10 mouse cellular contexts compared by ENCODE assay signal in the genomic region with DNA sequence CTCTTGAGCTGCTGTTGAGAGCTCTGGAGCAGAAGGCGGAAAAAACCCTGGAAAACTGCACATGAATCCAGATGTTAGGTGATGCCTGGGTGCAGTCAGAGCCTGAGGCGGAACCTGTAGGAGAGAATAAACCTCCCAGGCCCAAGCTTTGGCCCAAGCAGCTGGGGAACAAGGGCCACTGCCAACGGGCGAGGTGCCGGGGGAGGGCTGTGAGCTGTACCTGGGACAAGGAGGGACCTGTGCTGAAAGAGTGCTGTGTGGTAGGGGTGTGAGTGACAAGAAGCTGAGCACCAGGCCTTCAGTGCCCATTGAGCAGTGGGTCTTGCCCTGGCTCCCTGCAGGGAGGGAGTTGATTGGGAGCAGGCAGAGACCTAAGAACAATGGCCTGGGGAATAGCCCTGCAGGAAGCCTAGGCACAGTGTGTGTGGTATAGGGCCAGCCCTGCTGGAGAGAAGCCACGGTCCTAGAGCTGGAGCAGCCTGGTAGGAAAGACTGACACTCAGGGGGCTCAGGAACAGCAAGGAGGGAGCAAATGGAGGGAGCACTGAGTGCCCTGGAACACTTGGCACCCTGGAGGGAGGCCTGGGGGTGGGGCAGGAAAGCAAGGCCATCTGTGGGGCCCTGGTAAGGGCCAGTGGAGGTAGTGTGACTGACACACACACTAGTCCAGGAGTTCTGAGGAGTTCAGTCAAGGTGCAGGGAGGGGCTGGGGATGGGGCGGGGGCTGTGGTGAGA. TPM values are rescaled to one million over a fixed set of nuclear protein-coding genes. Genes with fewer than 3 reads are reported as not detected.
DNase-seq lines count a peak whose midpoint lies in the region; ATAC-seq and TF ChIP-seq lines count a peak whose summit lies in the region.
"Had no signal": no experiment of that assay in that cellular context is flagged by ENCODE, and none has a peak within 500 bp of the region (broad histone marks: within the 10 kb centered on the region; RNA-seq: fewer than 3 reads in every experiment).

No protein-coding gene starts in this region.

- H3K9me3 ChIP-seq in embryonic facial prominence, embryonic 11.5 days (replicated peaks; ENCODE audit: control insufficient read depth, low read length): no peaks in the 10 kb centered on the region
- H3K9me3 ChIP-seq in intestine, embryonic 16.5 days (ENCODE audit: control insufficient read depth, low read length): no peaks in the 10 kb centered on the region
- no peaks in the 10 kb centered on the region for H3K9me3 ChIP-seq in neural tube, embryonic 15.5 days (replicated peaks)

- TF ChIP-seq POLR2A in kidney, adult 2 months (IDR thresholded peaks at IDR 0.05; ENCODE audit: low read depth, low read length): no peak

- peak; percentile 40; the same call in 1 of the 2 replicates for ATAC-seq in embryonic facial prominence, embryonic 11.5 days (replicated peaks; ENCODE audit: insufficient number of reproducible peaks, low FRiP score, low TSS enrichment, low read depth)
- peak; percentile 87 for ATAC-seq in intestine, embryonic 16.5 days
- peak; percentile 46; the same call in 1 of the 2 replicates for ATAC-seq in neural tube, embryonic 15.5 days (ENCODE audit: low FRiP score)
- ATAC-seq in frontal cortex, adult (ENCODE audit: low TSS enrichment): no peak

- H3K9ac ChIP-seq in embryonic facial prominence, embryonic 11.5 days (replicated peaks; ENCODE audit: low read length): peak overlapping the region; percentile 32
- H3K9ac ChIP-seq in intestine, embryonic 16.5 days (ENCODE audit: low read depth, low read length): peak overlapping the region; percentile 38
- H3K9ac ChIP-seq in neural tube, embryonic 15.5 days (replicated peaks): no peak overlapping the region

- peak; percentile 34 for DNase-seq in kidney, adult 2 months
- DNase-seq in kidney, adult 11 months: no peak
- no peak for DNase-seq in embryonic facial prominence, embryonic 11.5 days (ENCODE audit: low spot score)
- DNase-seq in left cerebral cortex, postnatal 10 days (ENCODE audit: extremely low spot score in 1 of 2, low spot score in 2 of 2): no peak
- DNase-seq in gastrocnemius, adult 18-20 months (ENCODE audit: low spot score): no peak

- TF ChIP-seq CTCF in kidney, adult 2 months (conservative IDR thresholded peaks at IDR 0.05; ENCODE audit: insufficient read depth, insufficient read length, low read depth, low read length): no peak

- no peaks in the 10 kb centered on the region for H3K27me3 ChIP-seq in kidney, adult 2 months (replicated peaks; ENCODE audit: control insufficient read depth, insufficient read depth, low read length)
- no peaks in the 10 kb centered on the region for H3K27me3 ChIP-seq in embryonic facial prominence, embryonic 11.5 days (ENCODE audit: control insufficient read depth, insufficient read depth, low read length)
- H3K27me3 ChIP-seq in intestine, embryonic 16.5 days (replicated peaks; ENCODE audit: control insufficient read depth, insufficient read depth, low read length): no peaks in the 10 kb centered on the region
- H3K27me3 ChIP-seq in neural tube, embryonic 15.5 days (replicated peaks): no peaks in the 10 kb centered on the region

- no peak overlapping the region for H3K4me3 ChIP-seq in kidney, adult 2 months (ENCODE audit: insufficient read depth, low read depth, low read length)
- no peak overlapping the region for H3K4me3 ChIP-seq in embryonic facial prominence, embryonic 11.5 days (ENCODE audit: low read depth, low read length)
- H3K4me3 ChIP-seq in intestine, embryonic 16.5 days (ENCODE audit: low read length): no peak overlapping the region
- H3K4me3 ChIP-seq in neural tube, embryonic 15.5 days (replicated peaks): no peak overlapping the region

- intact Hi-C loops in left cerebral cortex, postnatal 10 days (cut with DNase I): no loop called here

- H3K36me3 ChIP-seq in kidney, adult 2 months (ENCODE audit: control insufficient read depth, insufficient read depth, low read length): no peaks in the 10 kb centered on the region
- H3K36me3 ChIP-seq in embryonic facial prominence, embryonic 11.5 days (replicated peaks; ENCODE audit: control insufficient read depth, insufficient read depth, low read depth, low read length): no peaks in the 10 kb centered on the region
- no peaks in the 10 kb centered on the region for H3K36me3 ChIP-seq in intestine, embryonic 16.5 days (ENCODE audit: control insufficient read depth, insufficient read depth, low read length)
- H3K36me3 ChIP-seq in neural tube, embryonic 15.5 days: no peaks in the 10 kb centered on the region

- H3K4me2 ChIP-seq in embryonic facial prominence, embryonic 11.5 days (ENCODE audit: low read depth, low read length): no peak overlapping the region
- H3K4me2 ChIP-seq in intestine, embryonic 16.5 days (ENCODE audit: low read depth, low read length): no peak overlapping the region
- no peak overlapping the region for H3K4me2 ChIP-seq in neural tube, embryonic 15.5 days

- WGBS in kidney, adult 2 months: 78% methylated on average over 7 of the region's 7 CpGs
- 41% methylated on average over 7 of the region's 7 CpGs for WGBS in embryonic facial prominence, embryonic 11.5 days
- WGBS in intestine, embryonic 16.5 days: 57% methylated on average over 7 of the region's 7 CpGs
- 39% methylated on average over 7 of the region's 7 CpGs for WGBS in neural tube, embryonic 15.5 days

- peaks cover 29% of the 10 kb centered on the region for H3K4me1 ChIP-seq in kidney, adult 2 months (ENCODE audit: control insufficient read depth, insufficient read depth, low read length)
- H3K4me1 ChIP-seq in embryonic facial prominence, embryonic 11.5 days (ENCODE audit: control insufficient read depth, insufficient read depth, low read length): peaks cover 6% of the 10 kb centered on the region
- peaks cover 33% of the 10 kb centered on the region for H3K4me1 ChIP-seq in intestine, embryonic 16.5 days (ENCODE audit: control insufficient read depth, insufficient read depth, low read length)
- peaks cover 63% of the 10 kb centered on the region for H3K4me1 ChIP-seq in neural tube, embryonic 15.5 days

- H3K27ac ChIP-seq in kidney, adult 2 months (ENCODE audit: insufficient read depth, low read depth, low read length): no peak overlapping the region
- no peak overlapping the region for H3K27ac ChIP-seq in embryonic facial prominence, embryonic 11.5 days (replicated peaks; ENCODE audit: low read depth, low read length)
- H3K27ac ChIP-seq in intestine, embryonic 16.5 days (ENCODE audit: low read length): peak overlapping the region; percentile 57; the same call in 1 of the 2 replicates
- peak overlapping the region; percentile 70 for H3K27ac ChIP-seq in neural tube, embryonic 15.5 days (replicated peaks)

RNA-seq across cellular contexts. Expression of a gene that starts 17.3 kb away (rescaled TPM):
- polyA plus RNA-seq in kidney, adult 2 months (2012; rRNA removed): 35.7 and 44.9 TPM in 2 replicates
- 50.5 and 56.2 TPM in 2 replicates for polyA plus RNA-seq in embryonic facial prominence, embryonic 11.5 days (2014; fragmentation: Nextera tagmentation; extraction: Ambion mirVana)
- polyA plus RNA-seq in intestine, embryonic 16.5 days (2015; fragmentation: Nextera tagmentation; extraction: Ambion mirVana): 36.3 and 36.6 TPM in 2 replicates
- polyA plus RNA-seq in neural tube, embryonic 15.5 days (2015; fragmentation: Nextera tagmentation; extraction: Ambion mirVana): 51.1 and 52.8 TPM in 2 replicates
- 10 to 100 TPM; 20.8 to 22.7 TPM for total RNA-seq in left cerebral cortex, postnatal 10 days (2021)
- total RNA-seq in gastrocnemius, adult 18-20 months (2021): 1 to 10 TPM; 8.4 TPM

RNA-seq across cellular contexts. Expression of a gene that starts 22.2 kb away (rescaled TPM):
- 13.4 and 17.9 TPM in 2 replicates for polyA plus RNA-seq in kidney, adult 2 months (2012; rRNA removed)
- polyA plus RNA-seq in embryonic facial prominence, embryonic 11.5 days (2014; fragmentation: Nextera tagmentation; extraction: Ambion mirVana): not detected in 2 replicates
- 0.31 and 0.70 TPM in 2 replicates for polyA plus RNA-seq in intestine, embryonic 16.5 days (2015; fragmentation: Nextera tagmentation; extraction: Ambion mirVana)
- polyA plus RNA-seq in neural tube, embryonic 15.5 days (2015; fragmentation: Nextera tagmentation; extraction: Ambion mirVana): 0.46 and 0.50 TPM in 2 replicates
- total RNA-seq in left cerebral cortex, postnatal 10 days (2021): not detected
- total RNA-seq in gastrocnemius, adult 18-20 months (2021): not detected
- total RNA-seq: monocyte, adult 5-6 weeks had no signal
- polyA plus RNA-seq: urinary bladder, adult 2 months had no signal

RNA-seq across cellular contexts. Expression of a gene that starts 59.4 kb away (rescaled TPM):
- 4.3 and 4.6 TPM in 2 replicates for polyA plus RNA-seq in kidney, adult 2 months (2012; rRNA removed)
- polyA plus RNA-seq in embryonic facial prominence, embryonic 11.5 days (2014; fragmentation: Nextera tagmentation; extraction: Ambion mirVana): 17.7 and 19.7 TPM in 2 replicates
- 11.6 and 12.5 TPM in 2 replicates for polyA plus RNA-seq in intestine, embryonic 16.5 days (2015; fragmentation: Nextera tagmentation; extraction: Ambion mirVana)
- polyA plus RNA-seq in neural tube, embryonic 15.5 days (2015; fragmentation: Nextera tagmentation; extraction: Ambion mirVana): 39.6 and 41.1 TPM in 2 replicates
- total RNA-seq in left cerebral cortex, postnatal 10 days (2021): 100 to 1,000 TPM; 132 to 155 TPM
- total RNA-seq in gastrocnemius, adult 18-20 months (2021): 1 to 10 TPM; 1.0 to 1.4 TPM

Comparison
In these comparisons a context has a peak if more than half of its experiments do, and no peak if none do; other contexts are left out.
1. H3K27ac ChIP-seq: peak in intestine, embryonic 16.5 days (single experiment) and neural tube, embryonic 15.5 days (single experiment); none in kidney, adult 2 months (single experiment) and embryonic facial prominence, embryonic 11.5 days (single experiment).